Mouse (Mus musculus) midbrain, embryonic 15.5 days (tissue): ENCODE measurements around the gene Fgg. TPM values are rescaled to one million over a fixed set of nuclear protein-coding genes. Genes with fewer than 3 reads are reported as not detected.

Experiments
- ATAC-seq: fragments of 200-750 bp; cut with Nextera tagmentation; replicated peaks from 2 replicates; pipeline ENCODE4 v1.8.0; 2017; ENCODE audit warnings: moderate TSS enrichment
- H3K27ac ChIP-seq: fragments of 300-500 bp; sonication (generic); 2 replicates; pipeline ENCODE4 v1.5.1; 2015; ENCODE audit warnings: mild to moderate bottlenecking, inconsistent platforms
- H3K27me3 ChIP-seq: fragments of 300-500 bp; sonication (generic); replicated peaks from 2 replicates; pipeline ENCODE4 v1.6.1; 2015; ENCODE audit warnings: inconsistent platforms
- H3K36me3 ChIP-seq: fragments of 300-500 bp; sonication (generic); replicated peaks from 2 replicates; pipeline ENCODE4 v1.6.1; 2015; ENCODE audit warnings: inconsistent platforms
- H3K4me1 ChIP-seq: fragments of 300-500 bp; sonication (generic); 2 replicates; pipeline ENCODE4 v1.6.1; 2015; ENCODE audit warnings: inconsistent platforms
- H3K4me2 ChIP-seq: fragments of 300-500 bp; sonication (generic); 2 replicates; pipeline ENCODE4 v1.6.1; 2015; ENCODE audit warnings: inconsistent platforms, mild to moderate bottlenecking, moderate library complexity
- H3K4me3 ChIP-seq: fragments of 300-500 bp; sonication (generic); 2 replicates; pipeline ENCODE4 v1.5.1; 2015; ENCODE audit warnings: mild to moderate bottlenecking, inconsistent platforms
- H3K9ac ChIP-seq: fragments of 300-500 bp; sonication (generic); 2 replicates; pipeline ENCODE4 v1.6.1; 2015; ENCODE audit warnings: mild to moderate bottlenecking, inconsistent platforms
- H3K9me3 ChIP-seq: fragments of 300-500 bp; sonication (generic); 2 replicates; pipeline ENCODE4 v1.6.1; 2016; ENCODE audit warnings: inconsistent platforms
- WGBS: fragments of 180-500 bp; shearing (Covaris S2); methylation state at CpG from one replicate; pipeline ENCODE4 v1.1.7; 2015; ENCODE audit warnings: mixed read lengths; 5-methylcytosine and 5-hydroxymethylcytosine counted together
- polyA plus RNA-seq: library from polyadenylated mRNA; unstranded; fragments of >200 nt; fragmentation: Nextera tagmentation; extraction: Ambion mirVana; gene quantifications from 2 replicates; pipeline ENCODE4 v1.2.1, GENCODE M21; 2015

Fgg gene
- polyA plus RNA-seq, 1 experiment from 2014 or later: 0.09 TPM

- H3K27ac ChIP-seq: no peak overlapping the region
- no peak overlapping the region for H3K9ac ChIP-seq
- peaks cover 13% of the 10 kb centered on the region for H3K4me1 ChIP-seq
- 97% methylated on average over 2 of the region's 2 CpGs for WGBS
- no peaks in the 10 kb centered on the region for H3K9me3 ChIP-seq
- no peak overlapping the region; the same call in 1 of the 2 replicates for H3K4me3 ChIP-seq
- no peak overlapping the region for H3K4me2 ChIP-seq
- no peaks in the 10 kb centered on the region for H3K27me3 ChIP-seq
- no peak for ATAC-seq
- H3K36me3 ChIP-seq: peaks cover 37% of the 10 kb centered on the region
Observed at GRCm38 (mm10) chr3:83057046-83057445, 49.5 kb downstream of the Fgg start.

Other genes with a start within 250 kb of the Fgg start
- 1.6 and 1.8 TPM in 2 replicates for gene Rbm46, start 131.2 kb upstream of the Fgg start, polyA plus RNA-seq
- 0.15 and 0.31 TPM in 2 replicates for gene Lrat, start 103.8 kb upstream of the Fgg start, polyA plus RNA-seq
- 1.3 TPM in 1 of 2 replicates, not detected in the other for gene Fga, start 18.4 kb downstream of the Fgg start, polyA plus RNA-seq
- gene Fgb, start 42.1 kb downstream of the Fgg start, polyA plus RNA-seq: 0.51 TPM in 1 of 2 replicates, not detected in the other
- 104 and 108 TPM in 2 replicates for gene Plrg1, start 47.8 kb downstream of the Fgg start, polyA plus RNA-seq
- gene Dchs2, start 120.2 kb downstream of the Fgg start, polyA plus RNA-seq: 0.83 and 0.92 TPM in 2 replicates